8 mouse cellular contexts compared by ENCODE assay signal in genomic region chr7:16875310-16875325, GRCm38 (mm10). TPM values are rescaled to one million over a fixed set of nuclear protein-coding genes. Genes with fewer than 3 reads are reported as not detected.
DNase-seq lines count a peak whose midpoint lies in the region; ATAC-seq and TF ChIP-seq lines count a peak whose summit lies in the region.

Gene Dact3, plus strand, starts transcription at chr7:16875317.

- TF ChIP-seq EP300 in liver, embryonic 14.5 days (IDR thresholded peaks at IDR 0.05; ENCODE audit: low read depth): no peak

- DNase-seq in kidney, postnatal 0 days (ENCODE audit: low spot score): no peak
- no peak for DNase-seq in kidney, postnatal 4 days
- DNase-seq in embryonic facial prominence, embryonic 10.5 days (ENCODE audit: low spot score): no peak
- DNase-seq in liver, embryonic 14.5 days (ENCODE audit: low read depth in 3 of 3, low spot score in 3 of 3): no peak
- DNase-seq in frontal cortex, postnatal 10 days (ENCODE audit: low spot score in 2 of 2): no peak
- DNase-seq in Muller cell, postnatal 12 days (ENCODE audit: inconsistent ontology term): no peak

- TF ChIP-seq CTCF in kidney, postnatal 0 days (IDR thresholded peaks at IDR 0.05; ENCODE audit: low read depth): no peak
- TF ChIP-seq CTCF in liver, embryonic 14.5 days (IDR thresholded peaks at IDR 0.05; ENCODE audit: low read depth): no peak

- H3K36me3 ChIP-seq in kidney, postnatal 0 days (ENCODE audit: insufficient read depth, low read length): no peaks in the 10 kb centered on the region
- H3K36me3 ChIP-seq in embryonic facial prominence, embryonic 10.5 days (replicated peaks): peaks cover 39% of the 10 kb centered on the region
- peaks cover 14% of the 10 kb centered on the region; the same call in 1 of the 2 replicates for H3K36me3 ChIP-seq in hindbrain, embryonic 12.5 days
- H3K36me3 ChIP-seq in liver, embryonic 14.5 days (replicated peaks; ENCODE audit: control insufficient read depth, insufficient read depth, low read depth): no peaks in the 10 kb centered on the region

- H3K9ac ChIP-seq in kidney, postnatal 0 days (ENCODE audit: low read depth, low read length): peak within 1 kb of the TSS; percentile 72
- H3K9ac ChIP-seq in hindbrain, embryonic 12.5 days: peak within 1 kb of the TSS; percentile 91
- H3K9ac ChIP-seq in liver, embryonic 14.5 days (replicated peaks): peak within 1 kb of the TSS; percentile 3; the same call in 1 of the 2 replicates

- H3K27me3 ChIP-seq in kidney, postnatal 0 days (ENCODE audit: insufficient read depth, low read length): no peaks in the 10 kb centered on the region
- no peaks in the 10 kb centered on the region for H3K27me3 ChIP-seq in embryonic facial prominence, embryonic 10.5 days (replicated peaks; ENCODE audit: low read depth, poor library complexity, severe bottlenecking)
- no peaks in the 10 kb centered on the region for H3K27me3 ChIP-seq in hindbrain, embryonic 12.5 days
- peaks cover 11% of the 10 kb centered on the region for H3K27me3 ChIP-seq in liver, embryonic 14.5 days (ENCODE audit: control insufficient read depth, insufficient read depth, low read length)

- peak within 1 kb of the TSS; percentile 85 for H3K27ac ChIP-seq in kidney, postnatal 0 days
- peak within 1 kb of the TSS; percentile 96 for H3K27ac ChIP-seq in embryonic facial prominence, embryonic 10.5 days (replicated peaks)
- peak within 1 kb of the TSS; percentile 82 for H3K27ac ChIP-seq in hindbrain, embryonic 12.5 days
- H3K27ac ChIP-seq in liver, embryonic 14.5 days: no peak within 1 kb of the TSS; the same call in 1 of the 2 replicates

- 0% methylated on average over 1 of the region's 1 CpGs for WGBS in kidney, postnatal 0 days
- WGBS in embryonic facial prominence, embryonic 10.5 days: 8% methylated on average over 1 of the region's 1 CpGs
- WGBS in hindbrain, embryonic 12.5 days: 0% methylated on average over 1 of the region's 1 CpGs
- 0% methylated on average over 1 of the region's 1 CpGs for WGBS in liver, embryonic 14.5 days (ENCODE audit: insufficient replicate concordance)

- peak within 1 kb of the TSS; percentile 64 for H3K4me3 ChIP-seq in kidney, postnatal 0 days (replicated peaks; ENCODE audit: low read depth, low read length)
- H3K4me3 ChIP-seq in embryonic facial prominence, embryonic 10.5 days: peak within 1 kb of the TSS; percentile 94
- H3K4me3 ChIP-seq in hindbrain, embryonic 12.5 days: peak within 1 kb of the TSS; percentile 70
- peak within 1 kb of the TSS; percentile 25 to 55 for H3K4me3 ChIP-seq in liver, embryonic 14.5 days (ENCODE audit: insufficient read depth in 1 of 2, low read depth in 2 of 2, low read length in 2 of 2)

- H3K4me1 ChIP-seq in kidney, postnatal 0 days (replicated peaks; ENCODE audit: insufficient read depth, low read length): peaks cover 6% of the 10 kb centered on the region
- peaks cover 56% of the 10 kb centered on the region for H3K4me1 ChIP-seq in embryonic facial prominence, embryonic 10.5 days
- H3K4me1 ChIP-seq in hindbrain, embryonic 12.5 days: peaks cover 23% of the 10 kb centered on the region
- H3K4me1 ChIP-seq in liver, embryonic 14.5 days (replicated peaks; ENCODE audit: control insufficient read depth in 2 of 2, insufficient read depth in 2 of 2, low read length in 1 of 2): peaks cover 4 to 7% of the 10 kb centered on the region in 2 experiments

- peak within 1 kb of the TSS; percentile 83 for H3K4me2 ChIP-seq in kidney, postnatal 0 days (ENCODE audit: low read length)
- peak within 1 kb of the TSS; percentile 79 for H3K4me2 ChIP-seq in hindbrain, embryonic 12.5 days (replicated peaks)
- H3K4me2 ChIP-seq in liver, embryonic 14.5 days (ENCODE audit: low read depth): peak within 1 kb of the TSS; percentile 73

- no peaks in the 10 kb centered on the region for H3K9me3 ChIP-seq in kidney, postnatal 0 days (replicated peaks; ENCODE audit: low read length)
- no peaks in the 10 kb centered on the region for H3K9me3 ChIP-seq in embryonic facial prominence, embryonic 10.5 days
- no peaks in the 10 kb centered on the region for H3K9me3 ChIP-seq in hindbrain, embryonic 12.5 days (replicated peaks)
- no peaks in the 10 kb centered on the region for H3K9me3 ChIP-seq in liver, embryonic 14.5 days (ENCODE audit: control insufficient read depth, low read length)

- ATAC-seq in kidney, postnatal 0 days (replicated peaks; ENCODE audit: low FRiP score, low read depth): no peak
- no peak for ATAC-seq in hindbrain, embryonic 12.5 days (ENCODE audit: low FRiP score)
- ATAC-seq in liver, embryonic 14.5 days (ENCODE audit: insufficient read depth): no peak
- no peak for ATAC-seq in activated CD4-positive, CD25-positive, alpha-beta regulatory T cell, adult 4 months

RNA-seq across cellular contexts. Expression of gene Dact3, which starts in this region (rescaled TPM):
- polyA plus RNA-seq in kidney, postnatal 0 days (2015; fragmentation: Nextera tagmentation; extraction: Ambion mirVana): 3.7 and 4.3 TPM in 2 replicates
- 5.5 and 6.0 TPM in 2 replicates for polyA plus RNA-seq in embryonic facial prominence, embryonic 10.5 days (2016; fragmentation: Nextera tagmentation; extraction: Ambion mirVana)
- polyA plus RNA-seq in hindbrain, embryonic 12.5 days (2016; fragmentation: Nextera tagmentation; extraction: Ambion mirVana): 9.0 and 10.4 TPM in 2 replicates
- 0.68 and 0.92 TPM in 2 replicates for polyA plus RNA-seq in liver, embryonic 14.5 days (2012; rRNA removed)
- polyA plus RNA-seq in liver, embryonic 14.5 days (2014; fragmentation: Nextera tagmentation; extraction: Ambion mirVana): 0.09 and 0.14 TPM in 2 replicates
- not detected for polyA plus RNA-seq in activated CD4-positive, CD25-positive, alpha-beta regulatory T cell, adult 4 months (2017; shearing (Covaris generic))

Comparison
In these comparisons a context has a peak if more than half of its experiments do, and no peak if none do; other contexts are left out.
1. H3K4me3 ChIP-seq: peak in every context shown above with its lines; median percentile 94 in embryonic facial prominence, embryonic 10.5 days; 70 in hindbrain, embryonic 12.5 days; 64 in kidney, postnatal 0 days; 40 in liver, embryonic 14.5 days.
2. H3K9ac ChIP-seq: peak in every context shown above with its lines; median percentile 91 in hindbrain, embryonic 12.5 days; 72 in kidney, postnatal 0 days; 3 in liver, embryonic 14.5 days.